Mouse (Mus musculus): ENCODE data around the gene Rfng. TPM values are rescaled to one million over a fixed set of nuclear protein-coding genes. Genes with fewer than 3 reads are reported as not detected.
"Not testable (repeated sequence)": the region's sequence is repeated elsewhere in the genome, so short reads cannot be mapped to it uniquely, and the experiment has no call there.

Rfng gene
- total RNA-seq, 2 experiments from 2014 or later = 12.3 to 13.9 TPM

GRCm38 (mm10) chr11:120779876-120780275, 4.1 kb downstream of the Rfng start:
- DNase-seq (ENCODE audit: low spot score) = no peak
- intact Hi-C loops (cut with DNase I) = loop anchor here (5.0 kb wide), 2 partner anchors 123 to 293 kb away; no protein-coding TSS in a partner anchor

GRCm38 (mm10) chr11:120777123-120777522, 6.9 kb downstream of the Rfng start:
- intact Hi-C loops (cut with DNase I) = loop anchor here (5.0 kb wide), 2 partner anchors 120 to 290 kb away; no protein-coding TSS in a partner anchor
- no peak for DNase-seq (ENCODE audit: low spot score)

- peak; percentile 81 for DNase-seq (ENCODE audit: low spot score)
Observed at GRCm38 (mm10) chr11:120775774-120776469, 8.1 kb downstream of the Rfng start.

GRCm38 (mm10) chr11:120773463-120774190, 10.4 kb downstream of the Rfng start:
- intact Hi-C loops (cut with DNase I) = no loop called here
- no peak for DNase-seq (ENCODE audit: low spot score)

More at GRCm38 (mm10) chr11:120775774-120776469, 8.1 kb downstream of the Rfng start:
- intact Hi-C loops (cut with DNase I) = loop anchor here (1.0 to 5.0 kb wide), 3 partner anchors 56 to 289 kb away; no protein-coding TSS in a partner anchor

- no peak for DNase-seq (ENCODE audit: low spot score)
- intact Hi-C loops (cut with DNase I) = no loop called here
Observed at GRCm38 (mm10) chr11:120772749-120773148, 11.3 kb downstream of the Rfng start.

GRCm38 (mm10) chr11:120768206-120768605, 15.8 kb downstream of the Rfng start:
- no peak for DNase-seq (ENCODE audit: low spot score)
- intact Hi-C loops (cut with DNase I) = no loop called here

- DNase-seq (ENCODE audit: low spot score); intact Hi-C loops (cut with DNase I): not testable (repeated sequence)
Observed at GRCm38 (mm10) chr11:120767023-120767422, 17.0 kb downstream of the Rfng start.

- DNase-seq (ENCODE audit: low spot score); intact Hi-C loops (cut with DNase I): not testable (repeated sequence)
Observed at GRCm38 (mm10) chr11:120763121-120763999, 20.6 kb downstream of the Rfng start.

- intact Hi-C loops (cut with DNase I) = not testable (repeated sequence)
Observed at GRCm38 (mm10) chr11:120762672-120763041, 21.4 kb downstream of the Rfng start, which contains the start of gene Hmga1b. Hmga1b (plus strand) TSS chr11:120762794.

GRCm38 (mm10) chr11:120761811-120762671, 22.0 kb downstream of the Rfng start:
- no peak for DNase-seq (ENCODE audit: low spot score)

More at GRCm38 (mm10) chr11:120762672-120763041, 21.4 kb downstream of the Rfng start, which contains the start of gene Hmga1b:
- DNase-seq (ENCODE audit: low spot score) = not testable (repeated sequence)

GRCm38 (mm10) chr11:120760236-120760635, 23.8 kb downstream of the Rfng start:
- intact Hi-C loops (cut with DNase I) = no loop called here
- no peak for DNase-seq (ENCODE audit: low spot score)

More at GRCm38 (mm10) chr11:120761811-120762671, 22.0 kb downstream of the Rfng start:
- intact Hi-C loops (cut with DNase I) = no loop called here

- DNase-seq (ENCODE audit: low spot score) = no peak
- intact Hi-C loops (cut with DNase I) = no loop called here
Observed at GRCm38 (mm10) chr11:120751606-120752005, 32.4 kb downstream of the Rfng start.

- intact Hi-C loops (cut with DNase I) = no loop called here
- no peak for DNase-seq (ENCODE audit: low spot score)
Observed at GRCm38 (mm10) chr11:120749430-120749829, 34.6 kb downstream of the Rfng start.

GRCm38 (mm10) chr11:120747974-120748373, 36.0 kb downstream of the Rfng start:
- intact Hi-C loops (cut with DNase I) = no loop called here

GRCm38 (mm10) chr11:120744121-120744701, 39.8 kb downstream of the Rfng start:
- no peak for DNase-seq (ENCODE audit: low spot score)
- intact Hi-C loops (cut with DNase I) = no loop called here

More at GRCm38 (mm10) chr11:120747974-120748373, 36.0 kb downstream of the Rfng start:
- no peak for DNase-seq (ENCODE audit: low spot score)

- DNase-seq (ENCODE audit: low spot score) = no peak
- intact Hi-C loops (cut with DNase I) = no loop called here
Observed at GRCm38 (mm10) chr11:120740981-120741380, 43.0 kb downstream of the Rfng start.

- intact Hi-C loops (cut with DNase I) = no loop called here
Observed at GRCm38 (mm10) chr11:120736424-120736823, 47.6 kb downstream of the Rfng start.

GRCm38 (mm10) chr11:120733521-120733920, 50.5 kb downstream of the Rfng start:
- peak; percentile 46 for DNase-seq (ENCODE audit: low spot score)

More at GRCm38 (mm10) chr11:120736424-120736823, 47.6 kb downstream of the Rfng start:
- no peak for DNase-seq (ENCODE audit: low spot score)

More at GRCm38 (mm10) chr11:120733521-120733920, 50.5 kb downstream of the Rfng start:
- intact Hi-C loops (cut with DNase I) = no loop called here

All from heart, postnatal 25 days (tissue).